Mouse (Mus musculus): Measurements from ENCODE around the gene Vsig2. TPM values are rescaled to one million over a fixed set of nuclear protein-coding genes. Genes with fewer than 3 reads are reported as not detected.
A peak's percentile ranks its signal among the peaks of the same experiment; 100 is the strongest.

Vsig2 gene
- 2.1 and 5.3 TPM in 2 replicates for polyA plus RNA-seq (2015; fragmentation: Nextera tagmentation; extraction: Ambion mirVana)

- Histone ChIP-seq H3K27ac (ENCODE audit: low read length) (peak within 1 kb of the TSS; percentile 52; the same call in 1 of the 2 replicates), H3K9me3 (replicated peaks; ENCODE audit: control insufficient read depth, low read length) (no peaks in the 10 kb centered on the region), H3K4me1 (ENCODE audit: control insufficient read depth, insufficient read depth, low read length) (peaks cover 14% of the 10 kb centered on the region), H3K36me3 (ENCODE audit: control insufficient read depth, insufficient read depth) (0 out of 2 replicates have a peak, but pooled peaks cover 2% of the 10 kb centered on the region), H3K4me3 (ENCODE audit: low read length) (no peak within 1 kb of the TSS), H3K4me2 (ENCODE audit: low read depth, low read length) (no peak within 1 kb of the TSS), H3K9ac (ENCODE audit: low read length) (no peak within 1 kb of the TSS), H3K27me3 (ENCODE audit: control insufficient read depth, insufficient read depth, low read length) (no peaks in the 10 kb centered on the region)
- WGBS = 56% methylated on average over 23 of the region's 23 CpGs
- ATAC-seq (replicated peaks; ENCODE audit: extremely low read depth, insufficient read depth, low FRiP score) = no peak
These were observed at the start of gene Vsig2 for GRCm38 (mm10) chr9:37539170-37540025. Gene Vsig2 (plus strand): TSS chr9:37539255.

GRCm38 (mm10) chr9:37489446-37490120 lies 49.5 kb upstream of the Vsig2 start:
- H3K9me3 ChIP-seq (replicated peaks; ENCODE audit: control insufficient read depth, low read length) = no peaks in the 10 kb centered on the region
- peaks cover 12% of the 10 kb centered on the region for H3K4me1 ChIP-seq (ENCODE audit: control insufficient read depth, insufficient read depth, low read length)
- under 1% methylated on average over 64 of the region's 75 CpGs for WGBS
- H3K9ac ChIP-seq (ENCODE audit: low read length) = peak overlapping the region; percentile 93
- H3K4me2 ChIP-seq (ENCODE audit: low read depth, low read length) = peak overlapping the region; percentile 67
- peak overlapping the region; percentile 97 for H3K4me3 ChIP-seq (ENCODE audit: low read length)
- ATAC-seq (replicated peaks; ENCODE audit: extremely low read depth, insufficient read depth, low FRiP score) = peak; percentile 71
- H3K27ac ChIP-seq (ENCODE audit: low read length) = peak overlapping the region; percentile 99
- H3K36me3 ChIP-seq (ENCODE audit: control insufficient read depth, insufficient read depth) = no peaks in the 10 kb centered on the region
- no peaks in the 10 kb centered on the region for H3K27me3 ChIP-seq (ENCODE audit: control insufficient read depth, insufficient read depth, low read length)

GRCm38 (mm10) chr9:37495761-37496160 lies 43.3 kb upstream of the Vsig2 start:
- ATAC-seq (replicated peaks; ENCODE audit: extremely low read depth, insufficient read depth, low FRiP score) = no peak
- WGBS = 59% methylated on average over 3 of the region's 3 CpGs
- Histone ChIP-seq H3K9ac (ENCODE audit: low read length) (no peak overlapping the region), H3K4me1 (ENCODE audit: control insufficient read depth, insufficient read depth, low read length) (peaks cover 1% of the 10 kb centered on the region; the same call in 1 of the 2 replicates), H3K27ac (ENCODE audit: low read length) (no peak overlapping the region), H3K4me3 (ENCODE audit: low read length) (no peak overlapping the region), H3K36me3 (ENCODE audit: control insufficient read depth, insufficient read depth) (no peaks in the 10 kb centered on the region), H3K4me2 (ENCODE audit: low read depth, low read length) (no peak overlapping the region), H3K27me3 (ENCODE audit: control insufficient read depth, insufficient read depth, low read length) (no peaks in the 10 kb centered on the region), H3K9me3 (replicated peaks; ENCODE audit: control insufficient read depth, low read length) (no peaks in the 10 kb centered on the region)

GRCm38 (mm10) chr9:37496325-37496724 lies 42.7 kb upstream of the Vsig2 start:
- Histone ChIP-seq H3K27ac (ENCODE audit: low read length) (no peak overlapping the region), H3K4me2 (ENCODE audit: low read depth, low read length) (no peak overlapping the region)
- no peak for ATAC-seq (replicated peaks; ENCODE audit: extremely low read depth, insufficient read depth, low FRiP score)

GRCm38 (mm10) chr9:37500201-37500600 lies 38.9 kb upstream of the Vsig2 start:
- H3K36me3 ChIP-seq (ENCODE audit: control insufficient read depth, insufficient read depth) = no peaks in the 10 kb centered on the region
- no peak overlapping the region for H3K27ac ChIP-seq (ENCODE audit: low read length)
- H3K9me3 ChIP-seq (replicated peaks; ENCODE audit: control insufficient read depth, low read length) = no peaks in the 10 kb centered on the region
- no peaks in the 10 kb centered on the region for H3K27me3 ChIP-seq (ENCODE audit: control insufficient read depth, insufficient read depth, low read length)
- no peak overlapping the region for H3K4me2 ChIP-seq (ENCODE audit: low read depth, low read length)
- no peaks in the 10 kb centered on the region for H3K4me1 ChIP-seq (ENCODE audit: control insufficient read depth, insufficient read depth, low read length)
- H3K9ac ChIP-seq (ENCODE audit: low read length) = no peak overlapping the region
- ATAC-seq (replicated peaks; ENCODE audit: extremely low read depth, insufficient read depth, low FRiP score) = no peak
- no peak overlapping the region for H3K4me3 ChIP-seq (ENCODE audit: low read length)
- 61% methylated on average over 3 of the region's 3 CpGs for WGBS

More at GRCm38 (mm10) chr9:37496325-37496724, 42.7 kb upstream of the Vsig2 start:
- Histone ChIP-seq H3K36me3 (ENCODE audit: control insufficient read depth, insufficient read depth) (no peaks in the 10 kb centered on the region), H3K9ac (ENCODE audit: low read length) (no peak overlapping the region), H3K27me3 (ENCODE audit: control insufficient read depth, insufficient read depth, low read length) (no peaks in the 10 kb centered on the region), H3K9me3 (replicated peaks; ENCODE audit: control insufficient read depth, low read length) (no peaks in the 10 kb centered on the region), H3K4me3 (ENCODE audit: low read length) (no peak overlapping the region), H3K4me1 (ENCODE audit: control insufficient read depth, insufficient read depth, low read length) (no peaks in the 10 kb centered on the region)

- no peak for ATAC-seq (replicated peaks; ENCODE audit: extremely low read depth, insufficient read depth, low FRiP score)
- Histone ChIP-seq H3K9ac (ENCODE audit: low read length) (no peak overlapping the region), H3K4me2 (ENCODE audit: low read depth, low read length) (no peak overlapping the region), H3K36me3 (ENCODE audit: control insufficient read depth, insufficient read depth) (no peaks in the 10 kb centered on the region), H3K27ac (ENCODE audit: low read length) (no peak overlapping the region), H3K4me3 (ENCODE audit: low read length) (no peak overlapping the region), H3K27me3 (ENCODE audit: control insufficient read depth, insufficient read depth, low read length) (no peaks in the 10 kb centered on the region), H3K4me1 (ENCODE audit: control insufficient read depth, insufficient read depth, low read length) (no peaks in the 10 kb centered on the region), H3K9me3 (replicated peaks; ENCODE audit: control insufficient read depth, low read length) (no peaks in the 10 kb centered on the region)
- WGBS = 95% methylated on average over 1 of the region's 1 CpGs
These were observed 37.9 kb upstream of the Vsig2 start for GRCm38 (mm10) chr9:37501170-37501569.

GRCm38 (mm10) chr9:37504348-37504747 lies 34.7 kb upstream of the Vsig2 start:
- no peaks in the 10 kb centered on the region for H3K27me3 ChIP-seq (ENCODE audit: control insufficient read depth, insufficient read depth, low read length)
- no peaks in the 10 kb centered on the region for H3K9me3 ChIP-seq (replicated peaks; ENCODE audit: control insufficient read depth, low read length)
- H3K4me1 ChIP-seq (ENCODE audit: control insufficient read depth, insufficient read depth, low read length) = no peaks in the 10 kb centered on the region
- H3K4me3 ChIP-seq (ENCODE audit: low read length) = no peak overlapping the region
- H3K36me3 ChIP-seq (ENCODE audit: control insufficient read depth, insufficient read depth) = no peaks in the 10 kb centered on the region
- ATAC-seq (replicated peaks; ENCODE audit: extremely low read depth, insufficient read depth, low FRiP score) = no peak
- H3K9ac ChIP-seq (ENCODE audit: low read length) = no peak overlapping the region
- H3K4me2 ChIP-seq (ENCODE audit: low read depth, low read length) = no peak overlapping the region
- H3K27ac ChIP-seq (ENCODE audit: low read length) = no peak overlapping the region

GRCm38 (mm10) chr9:37506023-37506422 lies 33.0 kb upstream of the Vsig2 start:
- Histone ChIP-seq H3K4me3 (ENCODE audit: low read length) (no peak overlapping the region), H3K9ac (ENCODE audit: low read length) (no peak overlapping the region), H3K9me3 (replicated peaks; ENCODE audit: control insufficient read depth, low read length) (no peaks in the 10 kb centered on the region), H3K27ac (ENCODE audit: low read length) (no peak overlapping the region), H3K4me1 (ENCODE audit: control insufficient read depth, insufficient read depth, low read length) (no peaks in the 10 kb centered on the region), H3K27me3 (ENCODE audit: control insufficient read depth, insufficient read depth, low read length) (no peaks in the 10 kb centered on the region), H3K36me3 (ENCODE audit: control insufficient read depth, insufficient read depth) (no peaks in the 10 kb centered on the region), H3K4me2 (ENCODE audit: low read depth, low read length) (no peak overlapping the region)
- no peak for ATAC-seq (replicated peaks; ENCODE audit: extremely low read depth, insufficient read depth, low FRiP score)
- 85% methylated on average over 1 of the region's 1 CpGs for WGBS

- Histone ChIP-seq H3K9me3 (replicated peaks; ENCODE audit: control insufficient read depth, low read length) (no peaks in the 10 kb centered on the region), H3K4me3 (ENCODE audit: low read length) (no peak overlapping the region), H3K4me2 (ENCODE audit: low read depth, low read length) (no peak overlapping the region), H3K4me1 (ENCODE audit: control insufficient read depth, insufficient read depth, low read length) (peaks cover 11% of the 10 kb centered on the region), H3K36me3 (ENCODE audit: control insufficient read depth, insufficient read depth) (no peaks in the 10 kb centered on the region), H3K9ac (ENCODE audit: low read length) (no peak overlapping the region), H3K27ac (ENCODE audit: low read length) (no peak overlapping the region), H3K27me3 (ENCODE audit: control insufficient read depth, insufficient read depth, low read length) (no peaks in the 10 kb centered on the region)
- 87% methylated on average over 2 of the region's 2 CpGs for WGBS
- no peak for ATAC-seq (replicated peaks; ENCODE audit: extremely low read depth, insufficient read depth, low FRiP score)
These were observed 27.0 kb upstream of the Vsig2 start for GRCm38 (mm10) chr9:37512097-37512496.
